Mouse (Mus musculus): ENCODE measurements around the gene Tmem192.
"Not testable (repeated sequence)": the region's sequence is repeated elsewhere in the genome, so short reads cannot be mapped to it uniquely, and the experiment has no call there.

The Tmem192 gene

GRCm38 (mm10) chr8:64983150-64983897 lies 36.3 kb downstream of the Tmem192 start:
- DNase-seq (ENCODE audit: low spot score in 2 of 2), result no peak

GRCm38 (mm10) chr8:64987731-64988130 lies 40.7 kb downstream of the Tmem192 start, which contains the start of gene Trim75:
TSS of gene Trim75 (minus strand) at chr8:64987831.
- no peak for DNase-seq (ENCODE audit: low spot score in 2 of 2)

DNA sequence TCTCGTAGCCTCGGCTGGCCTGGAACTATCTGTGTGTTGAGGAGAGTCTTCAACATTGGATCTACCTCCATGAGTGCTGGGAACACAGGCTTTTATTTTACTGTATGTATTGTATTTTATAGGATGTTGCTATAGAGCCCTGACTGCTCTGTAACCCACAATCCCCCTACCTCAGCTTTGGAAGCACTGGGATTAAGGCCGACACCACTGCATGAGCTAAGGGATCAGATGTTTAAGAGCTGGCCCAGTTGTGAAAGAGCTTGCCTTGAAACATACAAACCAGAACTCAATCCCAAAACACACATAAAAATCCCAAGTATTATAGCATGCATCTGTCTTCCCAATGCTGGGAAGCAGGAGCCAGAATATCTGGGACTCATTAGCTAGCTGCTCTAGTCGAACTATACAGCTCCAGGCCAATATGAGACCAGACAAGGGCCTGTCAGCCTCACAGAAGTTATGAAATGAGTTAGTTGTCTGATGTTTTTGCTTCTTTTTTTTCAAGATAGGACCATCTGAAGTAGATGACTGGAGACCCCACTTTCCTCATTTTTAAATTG lies 51.9 kb downstream of the Tmem192 start:
- DNase-seq (ENCODE audit: low spot score in 2 of 2), result no peak

DNA sequence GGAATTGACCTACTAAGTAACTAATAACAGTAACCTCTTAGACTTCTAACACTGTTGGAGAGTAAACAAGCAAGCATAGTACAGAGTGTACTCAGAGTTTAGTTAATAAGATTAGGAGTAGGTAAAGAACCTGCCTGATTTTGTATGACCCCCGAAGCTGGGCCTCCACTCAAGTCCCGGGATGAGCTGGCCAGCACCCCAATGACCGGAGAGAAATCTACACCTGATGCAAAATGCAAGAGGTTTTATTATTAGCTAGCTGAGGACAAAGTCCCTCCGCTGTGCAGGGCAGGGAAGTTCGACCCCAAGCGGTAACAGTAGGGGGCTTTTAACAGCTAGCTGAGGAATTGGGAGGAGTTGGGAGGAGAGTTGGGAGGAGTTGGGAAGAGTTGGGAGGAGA lies 60.6 kb downstream of the Tmem192 start:
- not testable (repeated sequence) for DNase-seq (ENCODE audit: low spot score in 2 of 2)

DNA sequence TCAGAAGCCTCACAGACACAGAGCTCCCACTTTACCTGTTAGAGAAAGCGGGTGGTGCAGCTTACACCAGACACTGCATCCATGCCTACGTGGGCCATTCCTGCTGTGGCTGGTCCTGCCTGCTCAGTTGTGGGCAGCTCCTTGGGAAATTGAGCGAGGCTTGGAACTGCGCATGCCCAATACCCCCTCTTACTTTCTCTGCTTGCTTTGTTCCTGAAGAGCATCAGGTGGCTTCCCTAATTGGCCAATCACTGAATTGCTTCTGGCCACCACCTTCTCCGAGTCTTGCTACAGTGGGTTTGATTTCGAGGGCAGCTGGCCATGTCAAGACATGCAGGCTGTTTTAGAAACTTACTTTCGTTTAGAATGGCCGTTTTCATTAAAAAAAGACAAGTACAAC lies 71.4 kb downstream of the Tmem192 start, which contains the start of the genes Trim61 and Trim60:
Gene Trim61, minus strand, starts transcription at position 101 of the 400 bp plus-strand sequence.
Gene Trim60, minus strand, starts transcription at position 162 of the 400 bp plus-strand sequence.
- no peak for DNase-seq (ENCODE audit: low spot score in 2 of 2)
